Mouse (Mus musculus) MEL (cell line): Measurements from ENCODE around the gene Slc8a2.

Experiments used
- CTCF ChIP-seq, 3 experiments: IDR thresholded peaks in 2 of 3; conservative IDR thresholded peaks in 1 of 3; 2 replicates each; pipeline ENCODE4 v1.5.1; 2011 to 2012; ENCODE audit warnings: low read length in 3 of 3, low read depth in 2 of 3, mild to moderate bottlenecking in 2 of 3, improper control_type of control experiment in 1 of 3, inconsistent platforms in 1 of 3, mixed read lengths in 1 of 3, moderate library complexity in 1 of 3; ENCODE audit not compliant: control insufficient read depth in 1 of 3, insufficient read depth in 1 of 3, poor library complexity in 1 of 3, severe bottlenecking in 1 of 3
- MEF2A ChIP-seq: IDR thresholded peaks from 2 replicates; pipeline ENCODE4 v1.6.1; 2014; ENCODE audit warnings: low read depth, mild to moderate bottlenecking, inconsistent platforms, low read length, improper control_type of control experiment; ENCODE audit not compliant: poor library complexity, insufficient replicate concordance, severe bottlenecking; ENCODE audit errors: extremely low read depth
- POLR2AphosphoS2 ChIP-seq: IDR thresholded peaks from 2 replicates; pipeline ENCODE4 v1.6.1; 2011; ENCODE audit warnings: low read length, improper control_type of control experiment
- TAL1 ChIP-seq: IDR thresholded peaks from 2 replicates; pipeline ENCODE4 v1.6.1; 2012; ENCODE audit warnings: mild to moderate bottlenecking, inconsistent platforms, low read length, moderate library complexity, mixed read lengths

DNA sequence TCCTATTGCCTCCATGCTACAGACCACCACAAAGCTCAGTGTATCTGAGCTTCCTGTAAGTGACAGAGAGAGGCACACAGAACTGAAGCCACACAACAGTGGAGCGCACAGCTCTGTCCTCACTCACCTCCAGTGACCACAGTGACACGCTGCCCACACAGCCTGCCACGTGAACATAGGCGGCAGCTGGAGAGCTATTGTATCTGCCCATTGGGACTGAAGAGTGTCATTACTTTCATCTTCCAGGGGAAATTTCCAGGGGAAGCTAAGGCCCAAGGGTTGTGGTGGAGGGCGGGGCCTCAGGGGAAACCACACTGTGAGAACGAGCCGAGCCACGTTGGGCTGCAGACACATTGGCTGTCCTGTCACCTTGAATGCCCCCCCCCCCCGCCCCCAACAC is 75.2 kb downstream of the Slc8a2 start:
- TF ChIP-seq CTCF (IDR thresholded peaks at IDR 0.05 in 2 of 3, conservative IDR thresholded peaks at IDR 0.05 in 1 of 3; ENCODE audit: control insufficient read depth in 1 of 3, insufficient read depth in 1 of 3, low read depth in 2 of 3, low read length in 3 of 3, poor library complexity in 1 of 3, severe bottlenecking in 1 of 3) = no peak
- no peak for TF ChIP-seq POLR2AphosphoS2
- no peak for TF ChIP-seq MEF2A
- TF ChIP-seq TAL1 = no peak
